Mouse (Mus musculus) stomach, postnatal 0 days (tissue): Measurements from ENCODE around the gene Pprc1.

Experiments
- CTCF ChIP-seq: IDR thresholded peaks from 2 replicates; pipeline ENCODE4 v1.5.1; 2016; ENCODE audit warnings: antibody characterized with exemption, low read depth, mild to moderate bottlenecking, moderate library complexity
- EP300 ChIP-seq: optimal IDR thresholded peaks from 2 replicates; pipeline ENCODE3; 2016; ENCODE audit warnings: antibody characterized with exemption

DNA sequence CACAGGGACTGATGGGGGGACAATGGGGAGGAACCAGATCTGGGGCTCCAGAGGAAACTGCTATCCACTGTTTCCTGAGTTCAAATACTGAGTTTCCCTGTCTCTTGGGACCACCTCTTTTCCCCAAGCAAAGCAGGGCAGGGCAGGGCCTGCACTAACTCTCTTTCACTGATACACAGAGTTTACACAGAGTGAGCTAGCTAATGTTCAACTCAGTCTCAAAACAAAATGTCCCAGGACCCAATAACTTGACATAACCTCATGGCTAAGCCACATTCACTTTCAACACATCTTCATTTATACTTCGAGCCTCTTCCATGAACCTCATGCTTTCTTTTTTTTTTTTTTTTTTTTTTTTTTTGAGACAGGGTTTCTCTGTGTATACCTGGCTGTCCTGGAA is 15.0 kb upstream of the Pprc1 start:
- TF ChIP-seq EP300 (no peak), CTCF (no peak)
